Mouse (Mus musculus) kidney, adult 2 months (tissue): ENCODE measurements around the gene Nisch.

Source experiments
- CTCF ChIP-seq: fragments of 200-500 bp; conservative IDR thresholded peaks from 2 replicates; pipeline ENCODE4 v1.5.1; 2011; ENCODE audit warnings: low read depth, mild to moderate bottlenecking, control low read depth, low read length, moderate library complexity, mixed read lengths; ENCODE audit not compliant: insufficient read depth, insufficient read length
- POLR2A ChIP-seq: fragments of 200-500 bp; IDR thresholded peaks from one replicate; pipeline ENCODE4 v1.6.1; 2011; ENCODE audit warnings: low read depth, low read length, control low read depth

GRCm38 (mm10) chr14:31160196-31161150 is 56.3 kb downstream of the Nisch start:
- no peak for TF ChIP-seq CTCF
- TF ChIP-seq POLR2A, result no peak
